Mouse (Mus musculus) lung, adult 2 months (tissue): ENCODE measurements around the gene Adm2.

ENCODE experiments used
- CTCF ChIP-seq: fragments of 200-500 bp; IDR thresholded peaks from 2 replicates; pipeline ENCODE4 v1.5.1; 2011; ENCODE audit warnings: mild to moderate bottlenecking, low read length, control low read depth; ENCODE audit not compliant: insufficient read depth
- POLR2A ChIP-seq: fragments of 200-500 bp; IDR thresholded peaks from 2 replicates; pipeline ENCODE4 v1.6.1; 2011; ENCODE audit warnings: low read depth, mild to moderate bottlenecking, control low read depth, low read length, borderline replicate concordance; ENCODE audit errors: extremely low read depth

DNA sequence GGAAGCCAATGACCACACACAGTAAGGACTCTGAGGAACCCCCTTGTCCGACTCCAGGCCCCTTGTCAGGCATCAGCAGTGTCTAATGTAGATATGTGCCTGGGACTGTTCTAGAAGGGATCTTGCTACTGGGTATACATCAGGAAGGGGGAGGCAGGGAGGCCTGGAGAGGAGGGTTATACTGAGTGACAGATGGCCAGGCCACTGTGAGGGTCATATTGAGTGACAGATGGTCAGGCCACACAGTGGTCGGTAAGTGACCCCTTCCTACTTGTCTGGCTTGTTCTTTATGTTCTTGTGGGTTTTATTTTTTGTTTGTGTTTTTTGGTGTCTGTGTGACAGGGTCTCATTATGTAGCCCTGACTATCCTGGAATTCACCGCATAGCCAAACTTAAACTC is 47.0 kb upstream of the Adm2 start:
- TF ChIP-seq CTCF = no peak
- TF ChIP-seq POLR2A = no peak
